Mouse (Mus musculus): Measurements from ENCODE around the gene Cbr2. TPM values are rescaled to one million over a fixed set of nuclear protein-coding genes. Genes with fewer than 3 reads are reported as not detected.

Cbr2 gene
- polyA plus RNA-seq, 1 experiment from 2014 or later, result 0.82 TPM

DNA sequence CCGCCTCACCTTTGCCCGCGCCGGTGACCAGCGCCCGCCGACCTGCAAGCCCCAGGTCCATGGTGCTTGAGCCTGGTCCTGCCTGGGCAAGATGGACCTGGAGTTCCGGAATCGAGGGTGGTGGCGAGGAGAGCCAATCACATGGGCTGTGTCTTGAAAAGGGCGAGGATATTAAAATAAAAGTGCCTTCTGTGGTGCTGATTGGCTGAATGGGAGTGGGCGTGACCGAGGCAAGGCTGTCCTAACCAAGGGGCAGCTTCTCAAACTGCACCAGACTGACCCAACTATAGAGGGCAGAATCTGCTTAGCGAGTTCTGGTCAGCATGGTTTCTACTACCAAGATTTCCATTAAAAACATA, 4.8 kb downstream of the Cbr2 start, which contains the start of gene Dcxr:
TSS of gene Dcxr (minus strand) at position 113 of the 359 bp plus-strand sequence.
- H3K9ac ChIP-seq (ENCODE audit: low read depth, low read length), result peak within 1 kb of the TSS; percentile 53

DNA sequence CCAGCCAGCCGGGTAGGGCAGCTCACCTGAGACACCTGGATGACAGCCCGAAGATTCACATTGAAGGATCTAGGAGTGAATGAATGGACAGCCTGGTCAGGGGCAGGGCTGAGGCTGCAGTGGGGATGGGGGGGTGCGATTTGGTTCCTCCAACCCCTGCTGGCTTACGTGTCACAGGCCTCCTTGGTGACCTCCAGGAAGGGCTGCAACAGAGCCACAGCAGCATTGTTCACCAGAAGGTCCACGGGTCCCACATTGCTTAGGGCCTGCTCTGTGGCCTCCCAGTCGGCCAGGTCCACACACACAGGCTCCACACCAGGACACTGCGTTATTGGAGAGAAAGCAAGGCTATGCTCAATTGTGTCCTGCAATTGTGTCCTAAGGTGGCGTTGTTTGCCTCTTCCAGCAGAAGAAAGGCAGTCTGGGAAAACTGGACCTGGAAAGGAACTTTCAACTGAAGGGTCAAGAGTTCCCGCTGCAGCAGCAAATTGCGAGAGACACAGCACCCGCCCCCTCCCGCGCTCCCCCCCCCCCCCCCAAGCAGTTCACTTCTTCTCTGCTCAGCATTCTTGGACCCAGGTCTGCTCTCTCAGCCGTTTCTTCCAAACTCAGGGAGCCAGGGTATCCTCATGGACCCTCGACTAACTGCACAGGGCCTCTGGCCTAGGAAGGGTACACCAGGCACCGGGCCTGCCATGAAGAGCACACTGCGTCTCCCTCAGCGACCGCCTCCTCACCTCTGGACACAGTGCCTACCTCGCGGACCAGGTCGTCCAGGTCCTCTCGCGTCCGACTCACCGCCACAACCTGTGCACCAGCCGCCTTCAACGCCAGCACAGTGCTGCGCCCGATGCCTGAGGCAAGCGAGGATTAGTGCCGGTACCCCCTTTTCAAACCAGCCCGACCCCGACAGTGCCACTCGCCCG, 5.4 kb downstream of the Cbr2 start:
- Histone ChIP-seq H3K4me2 (replicated peaks; ENCODE audit: low read depth, low read length) (peak overlapping the region; percentile 86), H3K9ac (ENCODE audit: low read depth, low read length) (peak overlapping the region; percentile 53), H3K27ac (ENCODE audit: low read depth, low read length) (no peak overlapping the region), H3K27me3 (ENCODE audit: control insufficient read depth, insufficient read depth, low read length) (no peaks in the 10 kb centered on the region; the same call in 1 of the 2 replicates), H3K36me3 (ENCODE audit: control insufficient read depth, insufficient read depth, low read length) (no peaks in the 10 kb centered on the region), H3K4me3 (ENCODE audit: low read depth, low read length) (peak overlapping the region; percentile 50), H3K4me1 (replicated peaks; ENCODE audit: control insufficient read depth, insufficient read depth, low read length) (peaks cover 6% of the 10 kb centered on the region; the same call in 1 of the 2 replicates), H3K9me3 (ENCODE audit: control insufficient read depth, low read length) (no peaks in the 10 kb centered on the region)
- 17% methylated on average over 36 of the region's 36 CpGs for whole genome bisulfite sequencing
- DNase-seq (ENCODE audit: low spot score) (no peak), ATAC-seq (ENCODE audit: low FRiP score) (peak; percentile 55)

More for the DNA sequence above, 4.8 kb downstream of the Cbr2 start, which contains the start of gene Dcxr:
- Histone ChIP-seq H3K4me1 (replicated peaks; ENCODE audit: control insufficient read depth, insufficient read depth, low read length) (peaks cover 1% of the 10 kb centered on the region; the same call in 1 of the 2 replicates), H3K4me2 (replicated peaks; ENCODE audit: low read depth, low read length) (peak within 1 kb of the TSS; percentile 86), H3K27ac (ENCODE audit: low read depth, low read length) (no peak within 1 kb of the TSS), H3K27me3 (ENCODE audit: control insufficient read depth, insufficient read depth, low read length) (no peaks in the 10 kb centered on the region; the same call in 1 of the 2 replicates), H3K4me3 (ENCODE audit: low read depth, low read length) (peak within 1 kb of the TSS; percentile 50), H3K36me3 (ENCODE audit: control insufficient read depth, insufficient read depth, low read length) (no peaks in the 10 kb centered on the region), H3K9me3 (ENCODE audit: control insufficient read depth, low read length) (no peaks in the 10 kb centered on the region)
- DNase-seq (ENCODE audit: low spot score) (peak; percentile 80), ATAC-seq (ENCODE audit: low FRiP score) (peak; percentile 90)
- 0% methylated on average over 14 of the region's 14 CpGs for WGBS

DNA sequence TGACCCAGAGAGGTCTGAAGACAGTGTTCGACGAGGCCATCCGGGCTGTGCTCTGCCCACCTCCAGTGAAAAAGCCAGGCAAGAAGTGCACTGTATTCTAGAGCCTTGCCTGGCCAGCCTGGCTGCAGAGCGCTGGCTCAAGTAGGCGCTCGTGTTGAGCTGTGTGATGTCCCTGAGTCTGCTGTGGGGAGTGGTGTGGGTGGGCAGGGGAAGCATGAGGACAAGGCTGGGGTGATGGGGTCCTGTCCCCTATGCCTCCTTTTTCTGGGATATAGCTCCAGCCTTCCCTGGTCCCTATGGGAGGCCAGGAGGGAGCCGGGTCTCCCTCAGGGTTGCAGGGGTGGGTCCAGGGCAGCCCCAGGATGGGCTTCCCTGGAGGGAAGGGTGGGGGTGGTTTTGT, 8.4 kb downstream of the Cbr2 start:
- Histone ChIP-seq H3K4me3 (ENCODE audit: low read depth, low read length) (no peak overlapping the region), H3K4me2 (replicated peaks; ENCODE audit: low read depth, low read length) (no peak overlapping the region), H3K27me3 (ENCODE audit: control insufficient read depth, insufficient read depth, low read length) (peaks cover 2% of the 10 kb centered on the region), H3K9ac (ENCODE audit: low read depth, low read length) (no peak overlapping the region), H3K36me3 (ENCODE audit: control insufficient read depth, insufficient read depth, low read length) (peaks cover 2% of the 10 kb centered on the region; the same call in 1 of the 2 replicates), H3K27ac (ENCODE audit: low read depth, low read length) (no peak overlapping the region), H3K4me1 (replicated peaks; ENCODE audit: control insufficient read depth, insufficient read depth, low read length) (peaks cover 10% of the 10 kb centered on the region), H3K9me3 (ENCODE audit: control insufficient read depth, low read length) (no peaks in the 10 kb centered on the region)
- ATAC-seq (ENCODE audit: low FRiP score), result no peak
- DNase-seq (ENCODE audit: low spot score), result no peak
- 84% methylated on average over 7 of the region's 7 CpGs for WGBS

DNA sequence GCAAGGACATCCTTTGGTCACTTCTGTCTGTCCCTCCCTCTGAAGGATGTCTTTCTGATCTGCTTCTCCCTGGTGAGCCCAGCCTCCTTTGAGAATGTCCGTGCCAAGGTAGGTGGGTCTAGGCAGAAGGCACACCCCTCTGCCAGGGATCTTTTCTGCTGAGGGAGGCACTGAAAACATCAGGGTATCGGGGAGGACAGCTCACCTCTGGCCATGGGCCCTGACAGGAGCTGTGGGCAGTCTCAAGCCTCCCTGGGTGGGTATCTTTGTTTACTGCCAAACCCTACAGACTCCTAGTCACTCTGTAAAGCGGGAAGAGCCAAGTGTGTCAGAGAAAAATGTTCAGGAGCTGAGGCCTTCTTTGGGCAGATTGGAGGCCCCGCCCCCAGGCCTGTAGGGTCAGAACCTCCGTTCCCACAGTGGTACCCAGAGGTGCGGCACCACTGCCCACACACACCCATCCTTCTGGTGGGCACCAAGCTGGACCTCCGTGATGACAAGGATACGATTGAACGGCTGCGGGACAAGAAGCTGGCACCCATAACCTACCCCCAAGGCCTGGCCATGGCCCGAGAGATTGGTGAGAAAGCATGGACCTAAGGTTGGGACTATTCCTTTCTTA, 9.0 kb downstream of the Cbr2 start:
- no peak overlapping the region for H3K9ac ChIP-seq (ENCODE audit: low read depth, low read length)
- H3K27ac ChIP-seq (ENCODE audit: low read depth, low read length), result no peak overlapping the region
- no peak overlapping the region for H3K4me2 ChIP-seq (replicated peaks; ENCODE audit: low read depth, low read length)
- H3K27me3 ChIP-seq (ENCODE audit: control insufficient read depth, insufficient read depth, low read length), result peaks cover 2% of the 10 kb centered on the region
- H3K4me3 ChIP-seq (ENCODE audit: low read depth, low read length), result no peak overlapping the region
- ATAC-seq (ENCODE audit: low FRiP score) (no peak), DNase-seq (ENCODE audit: low spot score) (no peak)
- 86% methylated on average over 11 of the region's 11 CpGs for WGBS
- H3K36me3 ChIP-seq (ENCODE audit: control insufficient read depth, insufficient read depth, low read length), result peaks cover 2% of the 10 kb centered on the region; the same call in 1 of the 2 replicates
- H3K9me3 ChIP-seq (ENCODE audit: control insufficient read depth, low read length), result no peaks in the 10 kb centered on the region
- peaks cover 10% of the 10 kb centered on the region for H3K4me1 ChIP-seq (replicated peaks; ENCODE audit: control insufficient read depth, insufficient read depth, low read length)

DNA sequence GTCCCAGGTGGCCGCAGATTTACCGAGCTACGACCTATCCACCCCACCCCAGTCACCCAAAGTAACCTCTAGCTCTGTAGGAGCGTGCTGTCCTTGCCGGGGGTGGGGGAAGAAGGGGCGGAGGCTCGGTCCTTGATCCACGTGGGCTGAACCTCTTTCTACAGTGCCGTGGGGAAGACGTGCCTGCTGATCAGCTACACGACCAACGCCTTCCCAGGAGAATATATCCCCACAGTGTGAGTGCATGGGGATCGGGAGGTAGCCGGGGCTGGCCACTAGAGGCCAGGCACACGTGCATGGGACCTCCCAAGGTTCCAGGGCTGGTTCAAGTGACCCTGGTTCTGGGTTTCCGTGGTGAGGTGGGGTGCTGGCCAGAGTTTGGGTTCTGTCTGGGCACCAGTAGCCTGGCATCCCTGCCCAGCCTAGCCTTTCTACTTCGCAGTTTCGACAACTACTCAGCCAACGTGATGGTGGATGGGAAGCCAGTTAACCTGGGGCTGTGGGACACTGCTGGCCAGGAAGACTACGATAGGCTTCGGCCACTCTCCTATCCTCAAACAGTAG, 9.8 kb downstream of the Cbr2 start:
- ATAC-seq (ENCODE audit: low FRiP score) (no peak), DNase-seq (ENCODE audit: low spot score) (no peak)
- Histone ChIP-seq H3K9me3 (ENCODE audit: control insufficient read depth, low read length) (no peaks in the 10 kb centered on the region), H3K9ac (ENCODE audit: low read depth, low read length) (peak overlapping the region; percentile 72), H3K36me3 (ENCODE audit: control insufficient read depth, insufficient read depth, low read length) (peaks cover 4% of the 10 kb centered on the region; the same call in 1 of the 2 replicates), H3K4me3 (ENCODE audit: low read depth, low read length) (peak overlapping the region; percentile 52), H3K27me3 (ENCODE audit: control insufficient read depth, insufficient read depth, low read length) (peaks cover 2% of the 10 kb centered on the region), H3K4me1 (replicated peaks; ENCODE audit: control insufficient read depth, insufficient read depth, low read length) (peaks cover 10% of the 10 kb centered on the region), H3K27ac (ENCODE audit: low read depth, low read length) (no peak overlapping the region; the same call in 1 of the 2 replicates), H3K4me2 (replicated peaks; ENCODE audit: low read depth, low read length) (peak overlapping the region; percentile 88)
- WGBS, result 21% methylated on average over 21 of the region's 21 CpGs

DNA sequence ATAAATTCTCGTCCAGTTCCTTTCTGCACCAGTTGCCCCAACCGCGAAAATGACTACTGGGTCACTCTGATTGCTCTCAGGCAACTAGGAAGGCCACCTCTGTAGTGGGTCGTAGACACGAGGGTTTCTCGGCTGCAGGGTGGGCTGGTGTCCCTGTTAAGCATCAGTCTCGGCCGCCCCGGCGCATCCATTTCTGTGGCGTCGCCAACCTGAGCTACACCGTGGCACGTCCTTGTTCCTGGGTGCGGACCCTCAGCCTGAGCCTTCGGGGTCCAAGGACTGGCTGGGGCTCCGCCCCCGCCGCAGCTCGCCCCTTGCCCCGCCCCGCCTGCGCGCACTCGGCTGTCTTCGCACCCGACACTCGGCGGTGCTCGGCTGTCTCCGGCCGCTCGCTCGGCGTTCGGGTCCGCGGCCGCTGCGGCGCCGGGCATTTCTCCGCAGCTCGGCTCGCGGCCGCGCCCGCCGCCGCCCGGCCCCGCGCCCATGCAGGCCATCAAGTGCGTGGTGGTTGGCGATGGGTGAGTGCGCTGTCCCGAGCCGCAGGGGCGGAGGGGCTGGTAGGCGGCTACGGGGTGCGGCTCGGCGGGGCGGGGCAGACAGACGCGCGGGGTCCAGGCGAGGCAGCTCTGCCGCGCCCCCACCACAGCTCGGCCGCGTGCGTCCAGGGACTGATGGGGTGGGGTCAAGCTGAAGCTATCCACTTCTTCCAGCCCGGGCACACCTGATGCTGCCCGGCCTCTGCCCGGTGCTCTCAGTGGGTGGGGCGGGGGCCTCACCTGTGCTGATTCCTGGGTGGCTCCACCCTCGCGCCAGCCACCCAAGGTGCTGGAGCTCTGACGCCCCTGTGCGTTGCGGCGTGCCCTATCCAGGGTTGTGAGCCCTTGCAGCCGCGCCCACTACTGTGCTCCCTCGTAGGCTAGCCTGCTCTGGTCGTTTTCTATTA, 10.5 kb downstream of the Cbr2 start, which contains the start of gene Rac3:
TSS of gene Rac3 (plus strand) at position 347 of the 943 bp plus-strand sequence.
- WGBS, result 1% methylated on average over 87 of the region's 90 CpGs
- Histone ChIP-seq H3K4me1 (replicated peaks; ENCODE audit: control insufficient read depth, insufficient read depth, low read length) (peaks cover 10% of the 10 kb centered on the region), H3K4me3 (ENCODE audit: low read depth, low read length) (peak within 1 kb of the TSS; percentile 52), H3K9ac (ENCODE audit: low read depth, low read length) (peak within 1 kb of the TSS; percentile 72), H3K27me3 (ENCODE audit: control insufficient read depth, insufficient read depth, low read length) (peaks cover 2% of the 10 kb centered on the region), H3K4me2 (replicated peaks; ENCODE audit: low read depth, low read length) (peak within 1 kb of the TSS; percentile 88), H3K9me3 (ENCODE audit: control insufficient read depth, low read length) (no peaks in the 10 kb centered on the region), H3K27ac (ENCODE audit: low read depth, low read length) (no peak within 1 kb of the TSS; the same call in 1 of the 2 replicates), H3K36me3 (ENCODE audit: control insufficient read depth, insufficient read depth, low read length) (peaks cover 5% of the 10 kb centered on the region; the same call in 1 of the 2 replicates)
- ATAC-seq (ENCODE audit: low FRiP score) (peak; percentile 83), DNase-seq (ENCODE audit: low spot score) (peak; percentile 87)

DNA sequence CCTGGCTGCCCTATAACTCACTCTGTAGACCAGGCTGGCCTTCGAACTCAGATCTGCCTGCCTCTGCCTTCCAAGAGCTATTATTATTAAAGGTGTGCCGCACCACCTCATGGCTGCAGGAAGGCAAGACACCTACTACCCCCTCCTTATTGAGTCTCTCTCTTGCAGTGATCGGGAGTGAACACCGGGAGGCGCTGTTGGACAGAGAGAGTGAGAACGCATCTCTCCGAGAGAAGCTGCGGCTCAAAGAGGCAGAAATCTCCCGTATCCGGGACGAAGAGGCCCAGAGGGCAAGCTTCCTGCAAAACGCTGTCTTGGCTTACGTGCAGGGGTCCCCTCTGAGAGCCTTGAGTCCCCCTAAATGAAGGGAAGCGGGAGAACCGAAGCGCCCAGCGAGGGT, 11.5 kb downstream of the Cbr2 start:
- Histone ChIP-seq H3K36me3 (ENCODE audit: control insufficient read depth, insufficient read depth, low read length) (peaks cover 5% of the 10 kb centered on the region; the same call in 1 of the 2 replicates), H3K4me3 (ENCODE audit: low read depth, low read length) (peak overlapping the region; percentile 52), H3K27ac (ENCODE audit: low read depth, low read length) (no peak overlapping the region), H3K9ac (ENCODE audit: low read depth, low read length) (peak overlapping the region; percentile 72), H3K27me3 (ENCODE audit: control insufficient read depth, insufficient read depth, low read length) (peaks cover 2% of the 10 kb centered on the region), H3K9me3 (ENCODE audit: control insufficient read depth, low read length) (no peaks in the 10 kb centered on the region), H3K4me2 (replicated peaks; ENCODE audit: low read depth, low read length) (peak overlapping the region; percentile 88), H3K4me1 (replicated peaks; ENCODE audit: control insufficient read depth, insufficient read depth, low read length) (peaks cover 10% of the 10 kb centered on the region)
- ATAC-seq (ENCODE audit: low FRiP score) (peak; percentile 46; the same call in 1 of the 2 replicates), DNase-seq (ENCODE audit: low spot score) (peak; percentile 95)
- 12% methylated on average over 17 of the region's 17 CpGs for WGBS
